Mouse (Mus musculus) intestine, postnatal 0 days (tissue): ENCODE data around the gene Cdhr1. TPM values are rescaled to one million over a fixed set of nuclear protein-coding genes. Genes with fewer than 3 reads are reported as not detected.

Source experiments
- ATAC-seq: fragments of 200-750 bp; cut with Nextera tagmentation; 2 replicates; pipeline ENCODE4 v1.8.0; 2017; ENCODE audit warnings: mild to moderate bottlenecking, moderate TSS enrichment, moderate library complexity
- H3K27ac ChIP-seq: fragments of 300-500 bp; sonication (generic); 2 replicates; pipeline ENCODE4 v1.5.1; 2014; ENCODE audit warnings: mild to moderate bottlenecking, low read depth, low read length, moderate library complexity
- H3K27me3 ChIP-seq: fragments of 300-500 bp; sonication (generic); replicated peaks from 2 replicates; pipeline ENCODE4 v1.6.1; 2014; ENCODE audit warnings: low read length, mixed read lengths; ENCODE audit not compliant: control insufficient read depth, insufficient read depth
- H3K36me3 ChIP-seq: fragments of 300-500 bp; sonication (generic); 2 replicates; pipeline ENCODE4 v1.6.1; 2014; ENCODE audit warnings: mild to moderate bottlenecking, moderate library complexity; ENCODE audit not compliant: control insufficient read depth, insufficient read depth
- H3K4me1 ChIP-seq: fragments of 300-500 bp; sonication (generic); replicated peaks from 2 replicates; pipeline ENCODE4 v1.6.1; 2014; ENCODE audit warnings: antibody characterized with exemption, low read length, mixed read lengths; ENCODE audit not compliant: control insufficient read depth, insufficient read depth
- H3K4me2 ChIP-seq: fragments of 300-500 bp; sonication (generic); replicated peaks from 2 replicates; pipeline ENCODE4 v1.6.1; 2014; ENCODE audit warnings: low read depth, mild to moderate bottlenecking, moderate library complexity
- H3K4me3 ChIP-seq: fragments of 300-500 bp; sonication (generic); 2 replicates; pipeline ENCODE4 v1.5.1; 2014; ENCODE audit warnings: low read depth, low read length
- H3K9ac ChIP-seq: fragments of 300-500 bp; sonication (generic); 2 replicates; pipeline ENCODE4 v1.6.1; 2014; ENCODE audit warnings: mild to moderate bottlenecking, low read depth, low read length
- H3K9me3 ChIP-seq: fragments of 300-500 bp; sonication (generic); 2 replicates; pipeline ENCODE4 v1.6.1; 2016; ENCODE audit warnings: mixed run types; ENCODE audit not compliant: control insufficient read depth
- CTCF ChIP-seq: sonication (generic); IDR thresholded peaks from 2 replicates; pipeline ENCODE4 v1.5.1; 2016; ENCODE audit warnings: low read depth, mild to moderate bottlenecking, control low read depth, antibody characterized with exemption, moderate library complexity
- WGBS: fragments of 180-500 bp; shearing (Covaris S2); extraction: QIAGEN DNeasy Blood & Tissue Kit; methylation state at CpG from one replicate; pipeline ENCODE4 v1.1.7; 2014; 5-methylcytosine and 5-hydroxymethylcytosine counted together
- polyA plus RNA-seq: library from polyadenylated mRNA; unstranded; fragments of >200 nt; fragmentation: Nextera tagmentation; extraction: Ambion mirVana; gene quantifications from 2 replicates; pipeline ENCODE4 v1.2.1, GENCODE M21; 2015

Cdhr1 gene
- polyA plus RNA-seq, 1 experiment from 2014 or later: 0.07 TPM

- no peaks in the 10 kb centered on the region for H3K27me3 ChIP-seq
- peaks cover 24% of the 10 kb centered on the region for H3K36me3 ChIP-seq
- H3K9ac ChIP-seq: peak overlapping the region; percentile 85
- H3K9me3 ChIP-seq: no peaks in the 10 kb centered on the region
- peak overlapping the region; percentile 91 for H3K27ac ChIP-seq
- peak; percentile 59 for ATAC-seq
- peak overlapping the region; percentile 96 for H3K4me3 ChIP-seq
- H3K4me2 ChIP-seq: peak overlapping the region; percentile 68
- 0 out of 2 replicates have a peak, but pooled peaks have one; percentile 7 for TF ChIP-seq CTCF
- H3K4me1 ChIP-seq: no peaks in the 10 kb centered on the region
- 1% methylated on average over 40 of the region's 40 CpGs for WGBS
Measured at GRCm38 (mm10) chr14:37134304-37135126, 36.4 kb upstream of the Cdhr1 start.

GRCm38 (mm10) chr14:37127652-37128051 is 29.5 kb upstream of the Cdhr1 start:
- peak; percentile 80 for TF ChIP-seq CTCF
- H3K9ac ChIP-seq: no peak overlapping the region
- no peak overlapping the region for H3K27ac ChIP-seq
- H3K9me3 ChIP-seq: no peaks in the 10 kb centered on the region
- H3K36me3 ChIP-seq: peaks cover 68% of the 10 kb centered on the region
- no peak for ATAC-seq
- no peak overlapping the region for H3K4me3 ChIP-seq
- 44% methylated on average over 4 of the region's 4 CpGs for WGBS
- no peak overlapping the region for H3K4me2 ChIP-seq
- no peaks in the 10 kb centered on the region for H3K4me1 ChIP-seq
- H3K27me3 ChIP-seq: no peaks in the 10 kb centered on the region

GRCm38 (mm10) chr14:37119233-37119632 is 21.1 kb upstream of the Cdhr1 start:
- Histone ChIP-seq H3K27me3 (no peaks in the 10 kb centered on the region), H3K27ac (no peak overlapping the region), H3K4me3 (no peak overlapping the region), H3K9ac (no peak overlapping the region), H3K9me3 (no peaks in the 10 kb centered on the region), H3K4me1 (no peaks in the 10 kb centered on the region), H3K4me2 (no peak overlapping the region), H3K36me3 (peaks cover 24% of the 10 kb centered on the region; the same call in 1 of the 2 replicates)
- WGBS: 95% methylated on average over 4 of the region's 4 CpGs
- no peak for TF ChIP-seq CTCF
- ATAC-seq: no peak

GRCm38 (mm10) chr14:37113922-37114321 is 15.8 kb upstream of the Cdhr1 start, which contains the start of gene 2610528A11Rik:
TSS of gene 2610528A11Rik (minus strand) at chr14:37114022.
- Histone ChIP-seq H3K27ac (no peak within 1 kb of the TSS), H3K9me3 (no peaks in the 10 kb centered on the region), H3K36me3 (0 out of 2 replicates have a peak, but pooled peaks cover 3% of the 10 kb centered on the region), H3K4me1 (no peaks in the 10 kb centered on the region), H3K4me2 (no peak within 1 kb of the TSS), H3K4me3 (no peak within 1 kb of the TSS), H3K27me3 (no peaks in the 10 kb centered on the region), H3K9ac (no peak within 1 kb of the TSS)
- WGBS: 76% methylated on average over 3 of the region's 3 CpGs
- TF ChIP-seq CTCF: no peak
- ATAC-seq: no peak

GRCm38 (mm10) chr14:37112931-37113330 is 14.8 kb upstream of the Cdhr1 start:
- no peaks in the 10 kb centered on the region for H3K9me3 ChIP-seq
- H3K27me3 ChIP-seq: no peaks in the 10 kb centered on the region
- no peak overlapping the region for H3K4me2 ChIP-seq
- ATAC-seq: no peak
- H3K9ac ChIP-seq: no peak overlapping the region
- 87% methylated on average over 7 of the region's 7 CpGs for WGBS
- no peak for TF ChIP-seq CTCF
- no peaks in the 10 kb centered on the region for H3K4me1 ChIP-seq
- H3K36me3 ChIP-seq: no peaks in the 10 kb centered on the region
- H3K4me3 ChIP-seq: no peak overlapping the region
- H3K27ac ChIP-seq: no peak overlapping the region

- ATAC-seq: no peak
- no peak overlapping the region for H3K4me3 ChIP-seq
- no peak overlapping the region for H3K4me2 ChIP-seq
- no peaks in the 10 kb centered on the region for H3K4me1 ChIP-seq
- H3K27ac ChIP-seq: no peak overlapping the region
- no peak overlapping the region for H3K9ac ChIP-seq
- H3K27me3 ChIP-seq: no peaks in the 10 kb centered on the region
- no peaks in the 10 kb centered on the region for H3K36me3 ChIP-seq
- H3K9me3 ChIP-seq: no peaks in the 10 kb centered on the region
- TF ChIP-seq CTCF: no peak
Measured at GRCm38 (mm10) chr14:37111371-37111770, 13.2 kb upstream of the Cdhr1 start.
